Mouse (Mus musculus) liver, embryonic 11.5 days (tissue): ENCODE data around the gene Rhog. TPM values are rescaled to one million over a fixed set of nuclear protein-coding genes. Genes with fewer than 3 reads are reported as not detected.

Experiments
- ATAC-seq: fragments of 200-750 bp; cut with Nextera tagmentation; replicated peaks from 2 replicates; pipeline ENCODE4 v1.8.0; 2017; ENCODE audit warnings: moderate number of reproducible peaks, mild to moderate bottlenecking, moderate TSS enrichment, moderate library complexity; ENCODE audit not compliant: low FRiP score
- DNase-seq: peaks from one replicate; pipeline ENCODE4 v3.0.0-alpha.2; 2017; ENCODE audit warnings: low spot score
- H3K27ac ChIP-seq: fragments of 300-500 bp; sonication (generic); 2 replicates; pipeline ENCODE4 v1.5.1; 2014; ENCODE audit warnings: mild to moderate bottlenecking, low read depth, low read length, control low read depth
- H3K27me3 ChIP-seq: fragments of 300-500 bp; sonication (generic); replicated peaks from 2 replicates; pipeline ENCODE4 v1.6.1; 2014; ENCODE audit warnings: low read length, mixed read lengths; ENCODE audit not compliant: control insufficient read depth, insufficient read depth
- H3K36me3 ChIP-seq: fragments of 300-500 bp; sonication (generic); 2 replicates; pipeline ENCODE4 v1.6.1; 2014; ENCODE audit warnings: mild to moderate bottlenecking, low read length, moderate library complexity, mixed read lengths; ENCODE audit not compliant: control insufficient read depth, insufficient read depth
- H3K4me1 ChIP-seq: fragments of 300-500 bp; sonication (generic); replicated peaks from 2 replicates; pipeline ENCODE4 v1.6.1; 2014; ENCODE audit warnings: low read length, mixed read lengths; ENCODE audit not compliant: control insufficient read depth, insufficient read depth
- H3K4me2 ChIP-seq: fragments of 300-500 bp; sonication (generic); 2 replicates; pipeline ENCODE4 v1.6.1; 2014; ENCODE audit warnings: mild to moderate bottlenecking, control low read depth, moderate library complexity
- H3K4me3 ChIP-seq: fragments of 300-500 bp; sonication (generic); 2 replicates; pipeline ENCODE4 v1.5.1; 2014; ENCODE audit warnings: low read depth, low read length, control low read depth
- H3K9ac ChIP-seq: fragments of 300-500 bp; sonication (generic); 2 replicates; pipeline ENCODE4 v1.6.1; 2014; ENCODE audit warnings: low read depth, low read length, control low read depth
- H3K9me3 ChIP-seq: fragments of 300-500 bp; sonication (generic); 2 replicates; pipeline ENCODE4 v1.6.1; 2016; ENCODE audit warnings: low read length, inconsistent platforms, mixed read lengths; ENCODE audit not compliant: control insufficient read depth
- WGBS: fragments of 180-500 bp; shearing (Covaris S2); extraction: QIAGEN DNeasy Blood & Tissue Kit; methylation state at CpG from one replicate; pipeline ENCODE4 v1.1.7; 2014; 5-methylcytosine and 5-hydroxymethylcytosine counted together
- polyA plus RNA-seq: library from polyadenylated mRNA; unstranded; fragments of >200 nt; fragmentation: Nextera tagmentation; extraction: Ambion mirVana; gene quantifications from 2 replicates; pipeline ENCODE4 v1.2.1, GENCODE M21; 2014

Rhog gene
- polyA plus RNA-seq, 1 experiment from 2014 or later = 76.8 TPM

GRCm38 (mm10) chr7:102259716-102260479, 4.0 kb upstream of the Rhog start:
- no peak overlapping the region for H3K27ac ChIP-seq
- DNase-seq (no peak), ATAC-seq (no peak)
- H3K27me3 ChIP-seq = no peaks in the 10 kb centered on the region
- WGBS = 82% methylated on average over 10 of the region's 10 CpGs
- no peak overlapping the region for H3K4me2 ChIP-seq
- H3K4me3 ChIP-seq = no peak overlapping the region
- H3K9ac ChIP-seq = no peak overlapping the region
- no peaks in the 10 kb centered on the region for H3K36me3 ChIP-seq
- H3K9me3 ChIP-seq = no peaks in the 10 kb centered on the region
- H3K4me1 ChIP-seq = no peaks in the 10 kb centered on the region

GRCm38 (mm10) chr7:102258753-102259152, 2.9 kb upstream of the Rhog start:
- H3K9me3 ChIP-seq = no peaks in the 10 kb centered on the region
- peaks cover 2% of the 10 kb centered on the region; the same call in 1 of the 2 replicates for H3K4me1 ChIP-seq
- no peak for DNase-seq
- H3K36me3 ChIP-seq = no peaks in the 10 kb centered on the region
- H3K4me3 ChIP-seq = no peak overlapping the region
- H3K27me3 ChIP-seq = no peaks in the 10 kb centered on the region
- no peak overlapping the region for H3K9ac ChIP-seq
- ATAC-seq = no peak
- WGBS = 60% methylated on average over 3 of the region's 3 CpGs
- H3K4me2 ChIP-seq = no peak overlapping the region
- no peak overlapping the region for H3K27ac ChIP-seq

GRCm38 (mm10) chr7:102258189-102258588, 2.3 kb upstream of the Rhog start:
- WGBS = 23% methylated on average over 4 of the region's 4 CpGs

GRCm38 (mm10) chr7:102256636-102257035, 782 bp upstream of the Rhog start:
- H3K4me2 ChIP-seq = no peak overlapping the region
- no peaks in the 10 kb centered on the region for H3K27me3 ChIP-seq
- H3K4me1 ChIP-seq = peaks cover 5% of the 10 kb centered on the region; the same call in 1 of the 2 replicates
- ATAC-seq (no peak), DNase-seq (no peak)
- H3K27ac ChIP-seq = no peak overlapping the region
- 78% methylated on average over 3 of the region's 3 CpGs for WGBS
- no peak overlapping the region for H3K4me3 ChIP-seq
- H3K9me3 ChIP-seq = no peaks in the 10 kb centered on the region
- H3K36me3 ChIP-seq = no peaks in the 10 kb centered on the region
- H3K9ac ChIP-seq = no peak overlapping the region

More at GRCm38 (mm10) chr7:102258189-102258588, 2.3 kb upstream of the Rhog start:
- Histone ChIP-seq H3K4me2 (no peak overlapping the region), H3K9me3 (no peaks in the 10 kb centered on the region), H3K9ac (no peak overlapping the region), H3K4me1 (peaks cover 4% of the 10 kb centered on the region; the same call in 1 of the 2 replicates), H3K4me3 (no peak overlapping the region), H3K27ac (no peak overlapping the region), H3K27me3 (no peaks in the 10 kb centered on the region), H3K36me3 (no peaks in the 10 kb centered on the region)
- DNase-seq = no peak
- peak; percentile 53 for ATAC-seq

- peaks cover 11% of the 10 kb centered on the region for H3K4me1 ChIP-seq
- 53% methylated on average over 1 of the region's 1 CpGs for WGBS
- H3K9ac ChIP-seq = no peak overlapping the region
- no peak for ATAC-seq
- DNase-seq = no peak
- no peaks in the 10 kb centered on the region for H3K27me3 ChIP-seq
- H3K4me2 ChIP-seq = peak overlapping the region; percentile 6
- H3K27ac ChIP-seq = no peak overlapping the region
- H3K36me3 ChIP-seq = no peaks in the 10 kb centered on the region
- no peak overlapping the region for H3K4me3 ChIP-seq
- H3K9me3 ChIP-seq = no peaks in the 10 kb centered on the region
Observed at GRCm38 (mm10) chr7:102253631-102254030, 2.2 kb downstream of the Rhog start.

- no peak for DNase-seq
- Histone ChIP-seq H3K27ac (peak overlapping the region; percentile 98), H3K9ac (peak overlapping the region; percentile 94), H3K4me2 (peak overlapping the region; percentile 95), H3K4me1 (peaks cover 40% of the 10 kb centered on the region), H3K27me3 (no peaks in the 10 kb centered on the region), H3K36me3 (0 out of 2 replicates have a peak, but pooled peaks cover 2% of the 10 kb centered on the region), H3K9me3 (no peaks in the 10 kb centered on the region), H3K4me3 (peak overlapping the region; percentile 91)
- peak; percentile 65 for ATAC-seq
- under 1% methylated on average over 33 of the region's 33 CpGs for WGBS
Observed at GRCm38 (mm10) chr7:102250631-102251214, 5.1 kb downstream of the Rhog start.

- peak overlapping the region; percentile 91 for H3K4me3 ChIP-seq
- peak overlapping the region; percentile 94 for H3K9ac ChIP-seq
- H3K4me1 ChIP-seq = peaks cover 47% of the 10 kb centered on the region
- 0 out of 2 replicates have a peak, but pooled peaks cover 2% of the 10 kb centered on the region for H3K36me3 ChIP-seq
- no peaks in the 10 kb centered on the region for H3K27me3 ChIP-seq
- ATAC-seq = peak; percentile 81
- peak; percentile 90 for DNase-seq
- no peaks in the 10 kb centered on the region for H3K9me3 ChIP-seq
- peak overlapping the region; percentile 95 for H3K4me2 ChIP-seq
- WGBS = under 1% methylated on average over 44 of the region's 49 CpGs
- H3K27ac ChIP-seq = peak overlapping the region; percentile 98
Observed at GRCm38 (mm10) chr7:102249896-102250630, 5.8 kb downstream of the Rhog start.

- peak overlapping the region; percentile 91 for H3K4me3 ChIP-seq
- peak overlapping the region; percentile 95 for H3K4me2 ChIP-seq
- H3K9ac ChIP-seq = peak overlapping the region; percentile 94
- peaks cover 52% of the 10 kb centered on the region for H3K4me1 ChIP-seq
- ATAC-seq (peak; percentile 28), DNase-seq (no peak)
- no peaks in the 10 kb centered on the region for H3K9me3 ChIP-seq
- no peaks in the 10 kb centered on the region for H3K27me3 ChIP-seq
- H3K36me3 ChIP-seq = 0 out of 2 replicates have a peak, but pooled peaks cover 2% of the 10 kb centered on the region
- under 1% methylated on average over 23 of the region's 23 CpGs for WGBS
- H3K27ac ChIP-seq = peak overlapping the region; percentile 98
Observed at GRCm38 (mm10) chr7:102249531-102249895, 6.3 kb downstream of the Rhog start.
